Mouse (Mus musculus) embryonic fibroblast, embryonic 13.5 days (primary cell): ENCODE measurements around the gene Xlr3b. TPM values are rescaled to one million over a fixed set of nuclear protein-coding genes. Genes with fewer than 3 reads are reported as not detected.
"Not testable (repeated sequence)": the region's sequence is repeated elsewhere in the genome, so short reads cannot be mapped to it uniquely, and the experiment has no call there.

Experiments used
- H3K27ac ChIP-seq: 2 replicates; pipeline ENCODE4 v1.5.1; 2012; ENCODE audit warnings: low read length, control low read depth, inconsistent platforms; ENCODE audit not compliant: insufficient read depth
- H3K4me1 ChIP-seq: 2 replicates; pipeline ENCODE4 v1.6.1; 2011; ENCODE audit warnings: low read length; ENCODE audit not compliant: control insufficient read depth, insufficient read depth
- H3K4me3 ChIP-seq: 2 replicates; pipeline ENCODE4 v1.5.1; 2011; ENCODE audit warnings: mild to moderate bottlenecking, control low read depth, low read length; ENCODE audit not compliant: insufficient read depth
- CTCF ChIP-seq: IDR thresholded peaks from 2 replicates; pipeline ENCODE4 v1.5.1; 2011; ENCODE audit warnings: mild to moderate bottlenecking, control low read depth, low read length, moderate library complexity, borderline replicate concordance; ENCODE audit not compliant: insufficient read depth
- POLR2A ChIP-seq: IDR thresholded peaks from 2 replicates; pipeline ENCODE4 v1.6.1; 2011; ENCODE audit warnings: low read depth, mild to moderate bottlenecking, control low read depth, low read length, moderate library complexity
- polyA plus RNA-seq: library from polyadenylated mRNA; stranded (reverse); fragments of >200 nt; gene quantifications from 2 replicates; pipeline ENCODE4 v1.2.4, GENCODE M21; 2011; ENCODE audit warnings: low read depth; ENCODE audit not compliant: missing spikeins, insufficient read length

The Xlr3b gene
- polyA plus RNA-seq = 2.5 and 2.9 TPM in 2 replicates

DNA sequence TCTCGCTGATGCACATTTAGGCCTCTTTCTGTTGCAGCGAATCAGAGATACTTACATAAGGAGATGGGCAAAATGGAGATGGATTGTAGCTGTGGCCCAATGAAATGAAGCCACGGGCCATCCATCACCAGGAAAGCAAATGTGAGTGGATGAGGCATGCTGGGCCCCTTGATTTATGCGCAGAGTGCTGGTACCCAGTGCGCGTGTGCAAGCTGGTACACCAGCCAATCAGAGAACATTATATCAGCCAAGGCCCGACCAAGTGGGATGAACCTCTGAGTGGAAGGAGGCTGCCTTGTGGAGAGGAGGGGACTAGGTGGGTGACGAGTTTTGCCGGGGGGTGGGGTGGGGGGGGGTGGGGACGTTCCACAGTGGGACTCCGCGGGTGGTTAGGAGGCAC is at the start of gene Xlr3b:
TSS of gene Xlr3b (plus strand) at position 274 of the 400 bp plus-strand sequence.
- not testable (repeated sequence) for H3K4me3 ChIP-seq, H3K27ac ChIP-seq

DNA sequence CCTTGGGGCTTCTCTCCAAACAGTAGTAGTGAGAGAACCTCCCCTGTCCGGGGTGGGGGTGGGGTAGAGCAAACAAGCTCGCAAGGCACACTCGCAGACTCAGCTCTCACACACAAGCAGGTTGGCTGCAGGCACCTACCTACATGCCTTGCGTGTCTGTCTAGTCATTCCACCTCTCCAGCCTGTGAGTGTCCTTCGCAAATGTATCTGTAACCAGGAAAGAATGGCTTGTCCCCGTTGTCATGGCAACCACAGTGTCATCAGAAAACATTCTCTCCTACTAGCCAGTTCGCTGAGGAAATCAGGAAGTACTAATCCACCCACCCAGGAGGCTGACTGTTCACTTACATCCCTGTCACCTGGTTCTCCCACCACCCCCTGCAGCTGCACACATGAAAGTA is 48.8 kb upstream of the Xlr3b start:
- H3K4me3 ChIP-seq, H3K27ac ChIP-seq, H3K4me1 ChIP-seq: not testable (repeated sequence)

More for the DNA sequence above, at the start of gene Xlr3b:
- not testable (repeated sequence) for H3K4me1 ChIP-seq

DNA sequence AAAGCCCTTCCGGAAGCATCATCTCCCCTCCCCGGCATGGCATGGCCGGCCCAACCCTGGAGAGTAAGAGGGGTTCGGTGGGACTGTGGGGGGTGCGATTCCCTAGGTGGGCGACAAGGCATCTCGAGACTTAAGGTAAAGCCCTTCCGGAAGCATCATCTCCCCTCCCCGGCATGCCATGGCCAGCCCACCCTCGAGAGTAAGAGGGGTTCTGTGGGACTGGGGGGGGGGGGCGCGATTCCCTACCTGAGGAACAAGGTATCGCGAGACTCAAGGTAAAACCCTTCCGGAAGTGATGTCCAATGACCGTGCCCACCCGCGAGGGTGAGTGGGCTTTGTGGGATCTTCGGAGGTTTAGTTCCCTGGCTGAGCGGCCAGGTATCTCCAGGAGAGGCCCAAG is 43.5 kb upstream of the Xlr3b start, which contains the start of gene Xlr5b:
TSS of gene Xlr5b (plus strand) at position 301 of the 400 bp plus-strand sequence.
- H3K4me3 ChIP-seq, H3K27ac ChIP-seq, H3K4me1 ChIP-seq: not testable (repeated sequence)

DNA sequence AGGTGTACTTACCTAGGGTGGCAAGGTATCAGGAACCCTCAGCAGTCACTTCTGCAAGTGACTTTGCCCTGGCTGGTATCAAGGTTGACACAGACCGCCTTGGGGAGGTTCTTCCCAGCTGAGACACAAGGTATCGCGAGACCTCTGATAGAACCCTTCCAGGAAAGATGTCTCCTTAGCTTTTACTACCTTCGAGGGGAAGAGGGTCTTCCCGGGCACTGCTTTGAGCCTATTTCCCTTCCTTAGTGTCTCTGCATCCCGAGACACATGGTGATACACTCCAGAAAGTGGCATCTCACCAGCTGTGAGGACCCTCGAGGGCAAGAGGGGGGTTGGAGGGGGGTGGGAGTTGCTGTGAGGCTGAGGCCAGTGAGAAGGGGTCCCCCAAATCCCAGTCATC is 42.7 kb upstream of the Xlr3b start, which contains the start of gene DXBay18:
TSS of gene DXBay18 (minus strand) at position 101 of the 400 bp plus-strand sequence.
- H3K4me3 ChIP-seq, H3K4me1 ChIP-seq, H3K27ac ChIP-seq: not testable (repeated sequence)

DNA sequence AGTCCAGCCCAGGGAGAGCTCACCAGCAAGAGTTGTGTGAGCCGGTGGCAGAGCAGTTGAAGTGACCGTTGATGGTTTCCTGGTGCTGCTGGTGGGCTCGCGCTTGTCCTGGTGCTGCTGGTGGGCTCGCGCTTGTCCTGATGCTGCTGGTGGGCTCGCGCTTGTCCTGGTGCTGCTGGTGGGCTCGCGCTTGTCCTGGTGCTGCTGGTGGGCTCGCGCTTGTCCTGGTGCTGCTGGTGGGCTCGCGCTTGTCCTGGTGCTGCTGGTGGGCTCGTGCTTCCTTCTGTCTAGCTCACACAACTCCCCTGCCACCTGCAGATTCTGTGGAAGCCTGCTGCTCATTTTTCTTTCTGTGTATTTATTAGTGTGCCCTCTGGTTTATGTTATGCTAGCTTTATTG is 15.1 kb upstream of the Xlr3b start, which contains the start of gene Spin2d:
TSS of gene Spin2d (minus strand) at position 101 of the 400 bp plus-strand sequence.
- not testable (repeated sequence) for H3K27ac ChIP-seq, H3K4me1 ChIP-seq

DNA sequence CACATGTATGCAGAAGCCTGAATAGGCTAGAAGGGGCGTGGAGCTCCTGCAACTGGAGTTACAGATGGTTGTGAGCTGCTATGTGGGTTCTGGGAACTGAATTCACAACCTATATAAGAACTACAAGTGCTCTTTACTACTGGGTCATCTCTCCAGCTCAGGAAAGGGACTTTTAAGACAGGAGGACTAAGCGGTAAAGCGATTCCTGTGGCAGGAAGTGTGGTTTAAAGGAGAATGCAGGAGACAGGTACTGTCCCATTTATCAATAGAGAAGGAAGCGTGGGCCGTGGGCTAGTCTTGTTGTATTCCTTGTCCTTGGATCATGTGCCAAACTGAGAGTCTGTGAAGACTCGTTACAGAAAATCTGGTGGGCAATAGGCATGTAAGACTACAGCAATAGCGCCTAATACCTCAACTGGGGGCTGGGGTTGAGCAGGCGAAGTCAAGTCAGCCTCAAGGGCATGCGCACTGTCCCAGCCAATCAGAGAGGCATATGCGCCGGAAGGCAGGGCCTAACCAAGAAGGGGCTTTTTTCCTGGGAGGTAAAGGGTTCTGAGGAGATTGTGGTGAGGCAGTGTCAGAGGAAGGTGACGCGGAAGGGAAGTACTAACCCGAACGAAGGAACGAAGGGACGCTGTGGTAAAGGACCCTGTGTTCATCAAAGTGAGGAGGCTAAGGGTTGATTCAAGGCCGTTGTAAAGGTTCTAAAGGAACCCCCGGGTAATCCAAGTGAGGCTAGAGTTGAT is 22.0 kb downstream of the Xlr3b start, which contains the start of gene Xlr4b:
TSS of gene Xlr4b (plus strand) at position 515 of the 746 bp plus-strand sequence.
- H3K27ac ChIP-seq, H3K4me1 ChIP-seq, H3K4me3 ChIP-seq: not testable (repeated sequence)

More for the DNA sequence above, 15.1 kb upstream of the Xlr3b start, which contains the start of gene Spin2d:
- not testable (repeated sequence) for H3K4me3 ChIP-seq

DNA sequence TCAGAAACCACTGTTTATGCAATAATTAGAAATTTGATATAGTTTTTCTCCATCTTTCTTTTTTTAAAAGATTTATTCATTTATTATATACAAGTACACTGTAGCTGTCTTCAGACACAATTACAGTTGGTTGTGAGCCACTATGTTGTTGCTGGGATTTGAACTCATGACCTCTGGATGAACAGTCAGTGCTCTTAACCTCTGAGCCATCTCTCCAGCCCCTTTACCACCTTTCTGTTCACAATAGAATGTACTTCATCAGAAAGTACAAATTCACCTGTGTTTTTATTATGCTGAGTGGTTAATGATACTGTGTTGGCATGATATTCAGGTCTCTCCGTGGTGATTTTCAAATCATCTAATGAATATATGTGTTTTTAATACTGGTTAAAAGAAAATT is 33.4 kb downstream of the Xlr3b start:
- no peak for TF ChIP-seq CTCF
- TF ChIP-seq POLR2A = no peak
- Histone ChIP-seq H3K27ac (no peak overlapping the region), H3K4me3 (no peak overlapping the region), H3K4me1 (no peaks in the 10 kb centered on the region)

DNA sequence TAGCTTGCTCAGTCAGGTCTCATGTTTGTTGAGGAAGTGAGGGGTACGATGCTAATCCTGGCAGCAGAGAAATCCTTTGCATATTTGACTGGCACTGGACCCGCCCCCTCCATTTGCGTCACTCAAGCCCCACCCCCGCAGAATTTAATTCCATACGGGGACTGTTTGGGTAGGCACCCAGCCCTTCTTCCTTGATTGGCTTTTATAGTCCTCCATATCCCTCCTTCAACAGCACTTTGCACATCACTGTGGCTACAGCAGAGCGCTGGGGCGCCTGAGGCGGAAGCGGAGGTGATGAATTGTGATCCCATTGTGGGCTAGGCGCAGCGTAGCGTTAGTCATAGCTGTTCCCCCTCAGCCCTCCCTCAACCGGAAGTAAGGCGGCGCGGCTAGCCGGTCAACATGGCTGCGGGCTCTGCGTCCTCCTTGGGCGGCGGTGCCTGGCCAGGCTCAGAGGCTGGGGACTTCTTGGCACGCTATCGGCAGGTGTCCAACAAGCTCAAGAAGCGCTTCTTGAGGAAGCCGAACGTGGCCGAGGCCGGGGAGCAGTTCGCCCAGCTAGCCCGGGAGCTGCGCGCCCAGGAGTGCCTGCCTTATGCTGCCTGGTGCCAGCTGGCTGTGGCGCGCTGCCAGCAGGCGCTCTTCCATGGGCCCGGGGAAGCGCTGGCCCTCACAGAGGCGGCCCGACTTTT is 36.1 kb downstream of the Xlr3b start, which contains the start of gene F8a:
TSS of gene F8a (plus strand) at position 378 of the 692 bp plus-strand sequence.
- peak within 1 kb of the TSS; percentile 41 for H3K27ac ChIP-seq
- no peaks in the 10 kb centered on the region for H3K4me1 ChIP-seq
- TF ChIP-seq CTCF (no peak), POLR2A (peak; percentile 76)
- H3K4me3 ChIP-seq = peak within 1 kb of the TSS; percentile 72

DNA sequence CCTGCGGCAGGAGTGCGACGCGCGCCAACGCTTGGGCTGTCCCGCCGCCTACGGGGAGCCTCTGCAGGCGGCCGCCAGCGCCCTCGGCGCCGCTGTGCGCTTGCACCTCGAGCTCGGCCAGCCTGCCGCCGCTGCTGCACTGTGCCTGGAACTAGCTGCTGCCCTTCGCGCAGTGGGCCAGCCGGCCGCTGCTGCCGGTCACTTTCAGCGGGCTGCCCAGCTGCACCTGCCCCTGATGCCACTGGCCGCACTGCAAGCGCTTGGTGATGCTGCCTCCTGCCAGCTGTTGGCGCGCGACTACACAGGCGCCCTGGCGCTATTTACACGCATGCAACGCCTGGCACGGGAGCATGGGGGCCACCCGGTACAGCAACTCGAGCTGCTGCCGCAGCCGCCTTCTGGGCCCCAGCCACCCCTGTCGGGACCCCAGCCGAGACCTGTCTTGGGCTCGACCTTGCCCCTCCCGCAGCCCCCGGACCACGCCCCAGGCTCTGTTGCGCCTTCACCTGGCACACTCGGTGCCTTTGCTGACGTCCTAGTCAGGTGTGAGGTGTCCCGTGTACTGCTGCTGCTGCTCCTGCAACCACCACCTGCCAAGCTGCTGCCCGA is 36.7 kb downstream of the Xlr3b start:
- 0 out of 2 replicates have a peak overlapping the region, but pooled peaks have one; percentile 41 for H3K27ac ChIP-seq
- no peaks in the 10 kb centered on the region for H3K4me1 ChIP-seq
- peak overlapping the region; percentile 72 for H3K4me3 ChIP-seq
- TF ChIP-seq POLR2A = no peak
- no peak for TF ChIP-seq CTCF

DNA sequence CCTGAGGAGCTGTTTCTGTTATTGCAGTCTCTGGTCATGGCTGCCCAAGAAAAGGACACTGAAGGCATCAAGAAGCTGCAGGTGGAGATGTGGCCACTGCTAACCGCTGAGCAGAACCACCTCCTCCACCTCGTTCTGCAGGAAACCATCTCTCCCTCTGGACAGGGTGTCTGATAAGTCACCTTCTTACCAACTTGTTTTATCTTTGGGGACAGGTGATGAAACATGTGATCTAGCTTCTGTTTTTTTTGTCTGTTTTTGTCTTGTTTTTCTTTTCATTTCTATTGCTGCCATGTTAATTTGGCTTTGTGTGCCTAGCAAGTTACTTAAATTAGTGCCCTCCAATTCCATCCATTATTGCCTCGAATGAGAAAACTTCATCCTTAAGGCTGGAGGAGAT is 37.3 kb downstream of the Xlr3b start:
- TF ChIP-seq CTCF = no peak
- no peak for TF ChIP-seq POLR2A
- peak overlapping the region; percentile 72 for H3K4me3 ChIP-seq

DNA sequence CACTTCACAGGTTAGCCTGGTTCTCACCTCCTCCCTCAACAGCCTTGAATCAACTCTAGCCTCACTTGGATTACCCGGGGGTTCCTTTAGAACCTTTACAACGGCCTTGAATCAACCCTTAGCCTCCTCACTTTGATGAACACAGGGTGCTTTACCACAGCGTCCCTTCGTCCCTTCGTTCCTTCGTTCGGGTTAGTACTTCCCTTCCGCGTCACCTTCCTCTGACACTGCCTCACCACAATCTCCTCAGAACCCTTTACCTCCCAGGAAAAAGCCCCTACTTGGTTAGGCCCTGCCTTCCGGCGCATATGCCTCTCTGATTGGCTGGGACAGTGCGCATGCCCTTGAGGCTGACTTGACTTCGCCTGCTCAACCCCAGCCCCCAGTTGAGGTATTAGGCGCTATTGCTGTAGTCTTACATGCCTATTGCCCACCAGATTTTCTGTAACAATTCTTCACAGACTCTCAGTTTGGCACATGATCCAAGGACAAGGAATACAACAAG is 50.9 kb downstream of the Xlr3b start, which contains the start of gene Xlr4c:
TSS of gene Xlr4c (minus strand) at position 310 of the 505 bp plus-strand sequence.
- not testable (repeated sequence) for H3K4me1 ChIP-seq, H3K4me3 ChIP-seq, H3K27ac ChIP-seq

More for the DNA sequence above, 37.3 kb downstream of the Xlr3b start:
- Histone ChIP-seq H3K4me1 (no peaks in the 10 kb centered on the region), H3K27ac (no peak overlapping the region)
